Mouse (Mus musculus) retina, adult 2 months (tissue): Measurements from ENCODE around the gene Lrrc8c.

Experiments
- DNase-seq: peaks from one replicate; pipeline ENCODE4 v3.0.0-alpha.2; 2012; ENCODE audit warnings: low read depth, low spot score

Gene Lrrc8c

DNA sequence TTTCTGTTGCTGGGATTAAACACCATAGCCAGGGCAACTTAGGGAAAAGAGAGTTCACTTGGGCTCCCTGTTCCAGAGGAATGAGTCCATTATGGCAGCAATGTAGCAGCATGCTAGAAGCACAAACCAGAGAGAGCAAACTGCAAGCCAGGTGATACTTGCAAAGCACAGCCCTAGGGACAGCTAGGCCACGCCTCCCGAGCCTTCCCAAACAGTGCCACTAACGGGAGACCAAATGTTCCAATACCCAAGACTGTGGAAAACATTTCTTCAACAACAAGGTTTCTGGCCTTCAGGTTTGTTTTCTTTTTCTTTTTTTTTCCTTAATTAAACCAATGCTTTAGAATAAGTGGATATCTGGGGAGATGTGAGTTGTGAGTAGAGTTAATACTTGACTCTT lies 38.2 kb downstream of the Lrrc8c start:
- no peak for DNase-seq

DNA sequence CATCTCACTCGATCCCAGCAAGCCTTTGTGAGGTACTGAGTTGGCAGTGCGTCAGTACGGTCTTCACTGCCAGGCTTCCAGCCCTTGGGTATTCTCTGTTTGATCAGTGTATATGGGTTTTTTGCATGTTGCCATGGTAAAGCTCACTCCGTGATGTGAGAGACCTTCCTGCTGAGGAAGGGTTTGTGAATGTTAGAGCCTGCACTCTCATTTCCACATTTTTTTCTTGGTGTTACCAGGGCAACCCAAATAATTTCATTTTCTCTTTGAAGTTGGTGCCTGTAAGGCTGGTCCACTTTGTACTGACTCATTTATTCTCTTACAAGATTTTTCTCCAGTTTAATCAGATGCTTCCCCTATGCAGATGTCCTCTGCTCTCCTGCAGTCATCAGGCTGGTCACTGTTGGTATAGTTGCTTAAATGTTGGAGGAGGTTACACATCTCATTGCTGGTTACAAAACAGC lies 38.6 kb downstream of the Lrrc8c start:
- DNase-seq = no peak

DNA sequence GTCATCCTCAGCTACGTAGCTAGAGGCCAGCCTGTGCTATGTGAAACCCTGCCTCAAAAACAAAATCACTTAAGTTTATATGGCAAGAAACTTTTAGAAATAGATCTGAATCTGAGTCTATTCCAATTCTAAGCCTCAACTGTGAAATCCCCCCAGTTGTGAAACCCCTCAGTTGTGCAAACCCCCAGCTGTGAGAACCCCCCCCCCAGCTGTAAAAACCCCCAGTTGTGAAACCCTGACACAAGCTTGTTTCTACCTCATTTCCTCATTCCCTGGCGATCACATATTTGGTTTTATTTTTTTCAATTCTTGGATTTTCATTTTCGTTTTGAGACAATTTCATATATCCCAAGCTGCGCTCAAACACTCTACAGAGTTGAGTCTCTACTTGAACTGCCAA lies 39.3 kb downstream of the Lrrc8c start:
- DNase-seq = no peak

DNA sequence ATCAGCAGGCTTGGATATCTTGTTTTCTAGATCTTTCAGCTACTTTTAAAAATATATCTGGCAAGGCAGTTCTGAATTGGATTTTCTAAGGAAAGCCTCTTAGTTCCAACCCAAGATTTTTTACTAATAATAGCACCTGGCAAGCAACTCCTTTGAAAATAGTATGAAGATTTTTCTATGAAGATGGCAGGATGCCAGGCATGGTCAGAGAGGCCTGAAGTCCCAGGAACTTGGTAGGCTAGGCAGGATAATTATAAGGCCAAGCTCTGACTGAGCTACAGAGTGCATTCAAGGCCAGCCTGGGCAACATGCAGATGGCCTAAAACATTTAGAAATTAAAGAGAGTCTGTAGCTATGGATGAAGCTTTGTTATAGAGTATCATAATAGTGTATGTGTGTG lies 42.7 kb downstream of the Lrrc8c start:
- DNase-seq = no peak

DNA sequence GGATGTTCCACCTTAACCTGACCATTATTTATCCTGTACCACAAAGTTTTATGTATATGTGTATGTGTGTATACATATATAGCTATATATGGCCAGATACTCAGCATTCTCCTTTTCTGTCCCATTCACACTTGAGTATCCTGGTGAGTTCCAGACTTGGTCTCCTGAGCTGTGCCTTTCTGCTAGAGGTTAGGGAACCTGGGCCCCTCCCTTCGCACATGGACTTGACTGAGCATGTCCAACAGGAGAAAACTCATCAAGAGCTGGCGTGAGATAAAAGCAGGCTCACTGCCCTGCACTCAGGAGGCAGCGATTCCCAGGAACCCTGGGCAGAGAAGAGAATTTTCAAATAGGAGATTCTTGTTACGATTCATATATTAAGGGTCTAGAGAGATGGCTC lies 45.6 kb downstream of the Lrrc8c start:
- DNase-seq = no peak

DNA sequence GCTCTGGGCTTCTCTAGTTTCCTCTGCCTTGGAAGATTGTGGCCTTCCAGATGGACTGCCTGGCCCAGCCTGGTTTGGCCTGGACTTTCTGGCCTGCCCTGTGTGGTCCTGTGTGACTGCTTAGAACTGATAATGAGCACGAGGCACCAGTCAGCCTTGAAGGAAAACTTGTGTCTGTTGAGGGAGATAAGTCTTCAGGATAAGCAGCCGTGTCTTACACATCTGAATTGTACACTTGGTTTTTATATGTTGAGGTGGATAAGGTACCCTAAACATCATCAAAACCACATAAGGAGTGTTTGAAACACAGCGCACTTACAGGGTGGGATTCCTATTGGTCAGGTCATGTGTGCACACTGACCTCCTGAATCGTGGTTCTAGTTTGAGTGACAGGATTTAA lies 46.6 kb downstream of the Lrrc8c start:
- DNase-seq = no peak

DNA sequence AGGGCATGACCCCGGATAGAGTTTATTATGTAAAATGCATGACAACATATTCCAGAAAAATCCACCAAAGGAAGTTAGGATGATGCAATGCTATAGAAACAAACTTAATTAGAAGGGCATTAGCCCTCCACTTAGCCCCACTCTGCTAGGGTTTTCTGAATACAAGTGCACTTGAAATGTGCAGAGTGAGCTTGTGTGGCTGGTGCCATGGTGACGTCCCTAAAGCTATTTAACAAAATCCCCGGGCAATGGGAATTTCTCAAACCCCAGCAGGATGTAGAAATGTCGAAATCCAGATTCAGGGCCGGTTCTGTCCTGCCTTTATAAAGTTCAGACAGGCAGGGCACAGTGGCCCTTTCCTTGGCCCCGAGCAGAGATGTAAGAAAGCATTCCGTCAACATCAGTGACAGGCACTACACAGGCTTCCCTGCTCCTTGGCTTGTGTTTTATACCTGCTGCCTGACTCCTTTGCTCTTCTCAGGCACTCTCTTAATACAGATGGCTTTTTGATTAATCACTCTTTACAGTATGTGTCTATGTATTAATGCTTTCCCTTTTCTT lies 47.7 kb downstream of the Lrrc8c start:
- no peak for DNase-seq

DNA sequence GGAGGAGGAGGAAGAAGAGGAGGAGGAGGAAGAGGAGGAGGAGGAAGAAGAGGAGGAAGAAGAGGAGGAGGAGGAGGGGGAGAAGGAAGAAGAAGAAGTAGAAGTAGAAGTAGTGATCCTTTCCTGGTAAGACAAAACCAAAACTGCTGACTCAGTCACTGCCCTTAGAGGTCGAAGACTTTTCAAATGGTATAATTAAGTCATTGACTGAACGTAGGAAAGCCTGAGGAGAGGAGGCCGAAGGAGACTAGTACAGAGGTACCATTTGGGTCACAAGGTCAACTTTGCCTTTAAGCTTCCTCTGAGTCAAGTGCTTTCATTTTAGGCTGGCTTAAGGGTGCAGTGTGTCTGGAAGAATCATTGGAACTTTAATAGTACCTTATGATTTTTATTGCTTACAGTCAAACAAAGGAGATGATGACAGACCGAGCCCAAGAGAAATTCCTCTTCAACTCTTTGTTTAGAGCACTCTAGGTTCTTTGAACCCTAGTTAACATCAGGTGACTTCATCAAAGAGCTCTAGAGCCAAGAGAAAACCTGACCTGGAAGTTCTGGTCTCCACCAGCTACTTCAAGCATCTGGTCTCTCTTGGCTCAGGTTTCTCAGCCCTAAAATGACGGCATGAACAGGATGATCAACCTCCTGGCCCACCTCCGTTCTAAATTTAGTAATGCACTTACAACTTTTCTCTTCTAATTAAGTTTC lies 49.0 kb downstream of the Lrrc8c start:
- DNase-seq = no peak

DNA sequence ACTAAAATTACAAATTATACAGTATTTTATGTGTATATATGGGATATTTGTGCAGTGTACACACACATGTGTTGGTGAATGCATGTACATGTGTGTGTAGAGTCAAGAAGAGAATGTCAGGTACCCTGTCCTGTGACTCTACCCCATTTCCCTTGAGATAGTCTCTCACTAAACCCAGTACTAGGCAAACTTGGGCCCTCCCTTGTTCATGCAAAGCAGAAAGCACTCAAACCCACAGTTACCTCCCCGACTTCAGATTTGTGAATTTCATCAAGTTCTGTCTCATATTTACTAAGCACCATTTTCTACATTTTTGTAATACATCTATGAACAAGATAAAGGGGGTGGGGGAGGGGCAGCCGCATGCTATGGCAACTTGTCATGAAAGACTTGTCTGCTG lies 50.0 kb downstream of the Lrrc8c start:
- DNase-seq = no peak

DNA sequence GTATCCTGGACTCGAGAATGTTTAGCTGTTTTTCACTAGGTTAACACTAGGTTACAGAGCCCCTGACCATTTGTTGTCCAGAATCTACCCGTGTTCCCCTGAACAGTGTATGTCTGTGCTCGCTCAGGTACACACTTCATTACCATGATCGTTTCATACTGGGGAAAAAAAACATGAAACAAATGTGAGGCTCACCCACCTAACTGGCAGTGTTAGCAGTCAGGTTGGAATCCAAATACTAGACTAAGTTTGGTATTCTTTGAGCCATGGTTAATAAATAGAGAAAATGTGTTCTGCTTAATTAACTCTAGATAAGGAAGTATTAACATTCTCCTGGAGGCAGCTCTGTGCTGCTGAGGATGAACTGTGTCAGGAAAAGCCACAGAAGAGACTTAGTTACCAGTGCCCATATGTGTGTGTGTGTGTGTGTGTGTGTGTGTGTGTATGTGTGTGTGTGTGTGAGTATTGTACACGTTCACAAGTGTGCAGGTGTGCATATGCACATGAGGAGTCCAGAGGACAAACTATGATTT lies 53.0 kb downstream of the Lrrc8c start:
- DNase-seq = no peak

DNA sequence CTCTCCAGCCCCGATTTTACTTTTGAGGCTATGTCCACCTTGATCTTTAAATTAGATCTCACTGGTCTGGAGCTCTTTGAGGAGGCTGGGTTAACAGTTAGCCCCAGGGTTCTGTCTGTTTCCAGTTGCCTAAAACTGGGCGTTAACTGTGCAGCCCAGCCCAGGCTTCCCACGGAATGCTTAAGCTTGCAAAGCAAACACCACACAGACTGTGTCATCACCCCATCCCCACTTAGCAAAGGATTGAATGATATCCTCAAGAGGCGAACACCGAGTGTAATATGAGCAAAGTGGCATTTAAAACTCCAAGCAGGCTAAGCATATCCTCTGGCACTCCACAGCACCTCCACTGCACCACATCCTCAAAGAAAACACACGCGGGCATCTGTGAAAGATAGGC lies 53.7 kb downstream of the Lrrc8c start:
- DNase-seq = no peak

DNA sequence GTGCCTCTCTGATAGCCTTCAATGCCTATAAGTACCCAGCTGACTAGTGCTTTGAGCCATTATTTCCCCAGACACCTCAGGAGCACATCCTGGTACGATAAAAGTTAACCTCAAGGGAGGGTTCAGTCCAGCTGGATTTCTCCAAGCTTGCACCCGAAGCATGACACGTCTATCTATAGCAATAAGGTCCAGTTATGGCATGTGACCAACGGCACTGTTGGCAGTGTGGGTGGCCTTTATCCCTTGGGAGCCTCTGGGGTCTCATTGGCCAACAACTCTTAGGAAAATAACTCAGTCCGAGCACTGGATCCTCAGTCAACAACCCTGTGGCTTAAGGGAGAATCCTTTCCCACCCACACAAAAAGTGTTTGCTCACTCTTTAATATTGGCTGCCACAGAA lies 55.6 kb downstream of the Lrrc8c start:
- no peak for DNase-seq

DNA sequence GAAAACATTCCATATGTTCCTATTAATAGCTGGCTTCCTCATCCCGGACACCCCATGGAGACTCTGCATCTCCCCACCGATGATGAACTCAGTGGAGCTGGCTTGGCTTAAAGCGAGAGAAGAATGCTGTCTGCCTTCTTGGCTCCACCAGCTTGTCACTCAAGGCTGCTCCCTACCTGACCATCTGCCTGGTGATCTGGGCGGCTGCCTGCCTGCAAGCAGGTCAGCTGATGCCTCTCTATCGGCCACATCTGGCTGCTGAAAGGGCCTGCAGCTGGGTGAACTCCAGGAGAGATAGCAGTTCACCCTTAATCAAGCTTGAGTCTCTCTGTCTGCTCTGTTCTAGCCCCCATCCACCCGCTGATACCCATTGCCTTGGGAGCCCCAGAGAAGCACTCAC lies 56.7 kb downstream of the Lrrc8c start:
- DNase-seq = no peak

DNA sequence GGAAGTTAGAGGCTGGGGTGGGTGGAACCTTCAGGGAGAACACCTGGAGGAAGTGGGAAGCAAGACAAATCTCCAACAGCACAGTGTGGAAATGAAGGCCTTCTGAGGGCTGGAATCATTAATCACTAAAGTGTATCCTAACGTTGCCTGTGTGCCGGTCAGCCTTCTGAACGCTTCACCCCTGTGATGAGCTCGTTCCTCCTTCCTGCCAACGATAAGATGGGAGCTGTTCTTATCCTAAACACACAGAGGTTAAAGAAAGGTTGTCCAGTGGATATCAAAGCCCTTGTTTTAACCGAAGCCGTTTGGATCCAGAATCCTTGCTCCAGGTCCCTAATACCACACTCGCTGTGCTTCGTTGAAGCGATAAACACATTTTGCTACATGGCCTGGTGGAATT lies 61.7 kb downstream of the Lrrc8c start:
- DNase-seq = no peak

DNA sequence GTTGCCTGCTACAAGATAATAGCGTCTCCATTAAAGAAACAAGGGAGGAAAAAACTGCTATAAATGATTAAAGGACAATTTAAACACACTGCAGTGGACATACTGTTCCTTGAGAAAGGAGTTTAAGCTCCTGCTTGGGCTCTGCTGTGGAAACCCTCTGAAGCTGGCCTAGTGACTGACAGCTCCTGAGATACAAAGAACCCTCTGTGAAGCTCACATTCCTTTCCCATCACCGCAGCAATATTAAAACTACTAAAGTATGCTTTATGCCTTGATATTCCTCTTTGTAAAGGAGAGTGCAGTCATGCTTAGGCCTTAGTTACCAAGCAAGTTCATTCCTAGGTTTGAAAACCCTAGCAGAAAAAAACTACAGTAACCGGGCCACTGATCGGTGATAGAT lies 66.7 kb downstream of the Lrrc8c start:
- DNase-seq = no peak

DNA sequence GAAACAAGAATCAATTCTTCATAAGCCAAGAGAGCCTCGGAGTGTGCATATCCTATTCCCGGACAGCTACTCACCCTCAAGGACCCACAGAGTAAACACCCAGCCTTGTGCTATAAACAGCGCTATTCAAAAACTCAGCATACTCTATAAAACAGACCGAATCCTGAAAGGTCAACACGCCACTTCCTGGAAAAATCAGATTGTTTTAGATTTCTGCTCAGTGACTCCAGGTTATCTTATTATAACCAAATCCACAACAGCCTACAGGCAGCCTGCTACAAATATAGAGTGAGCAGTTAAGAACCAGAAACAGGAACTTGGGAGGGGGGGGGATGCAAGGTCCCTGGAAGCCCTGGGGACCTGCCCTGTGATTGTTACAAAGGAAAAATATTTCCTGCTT lies 67.5 kb downstream of the Lrrc8c start:
- no peak for DNase-seq

DNA sequence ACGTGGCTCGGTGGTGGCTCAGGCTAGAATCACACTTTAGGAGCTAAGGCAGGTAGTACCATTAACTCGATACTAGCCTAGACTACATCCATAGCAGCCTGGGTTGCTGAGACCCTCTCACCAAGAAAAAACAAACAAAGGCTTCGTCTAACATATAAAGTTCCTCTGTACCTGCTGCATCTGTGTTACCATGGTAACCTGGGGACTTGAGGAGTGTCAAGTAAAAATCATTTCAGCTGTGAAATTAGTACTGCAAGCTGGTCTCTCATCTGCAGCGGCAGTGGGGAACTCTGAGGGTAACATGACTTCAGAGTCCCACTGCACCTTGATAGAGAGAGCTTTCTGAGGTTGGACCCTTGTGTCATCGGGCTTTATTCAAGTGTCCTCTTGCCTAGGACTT lies 68.3 kb downstream of the Lrrc8c start:
- DNase-seq = no peak

DNA sequence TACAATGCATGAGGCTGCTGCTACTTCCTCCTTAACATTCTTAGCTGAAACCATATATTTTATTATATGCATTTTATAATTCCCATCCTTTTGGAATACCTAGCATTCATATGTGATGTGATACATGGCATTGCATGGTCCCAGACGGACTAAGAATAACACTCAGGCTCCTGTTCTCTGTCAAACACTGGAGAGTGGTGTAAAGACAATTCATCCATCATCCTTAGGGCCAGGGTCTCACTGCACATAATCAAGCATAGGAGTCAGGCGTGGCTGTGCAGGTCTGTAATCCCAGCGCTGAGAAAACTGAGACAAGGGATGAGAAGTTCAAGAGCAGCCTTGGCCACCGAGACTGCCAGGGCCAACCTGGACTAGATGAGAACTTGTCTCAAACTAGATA lies 69.5 kb downstream of the Lrrc8c start:
- no peak for DNase-seq

DNA sequence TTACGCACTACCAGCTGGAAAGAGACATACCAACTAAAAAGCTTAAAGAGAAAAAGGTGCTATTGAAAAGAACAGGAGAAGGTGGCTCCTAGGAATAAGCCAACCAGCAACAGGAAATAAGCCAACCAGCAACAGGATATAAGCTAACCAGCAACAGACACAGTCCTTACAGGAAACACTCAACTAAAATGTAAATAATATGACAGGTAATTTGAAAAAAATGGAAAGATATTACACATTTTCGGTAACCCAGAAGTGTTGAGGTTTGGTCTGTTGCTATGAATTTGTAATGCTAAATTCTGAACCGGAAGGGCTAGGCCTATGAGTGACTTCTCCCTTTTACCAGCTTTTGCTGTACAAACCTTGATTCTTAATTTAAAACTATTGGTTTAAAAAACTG lies 69.9 kb downstream of the Lrrc8c start:
- no peak for DNase-seq

DNA sequence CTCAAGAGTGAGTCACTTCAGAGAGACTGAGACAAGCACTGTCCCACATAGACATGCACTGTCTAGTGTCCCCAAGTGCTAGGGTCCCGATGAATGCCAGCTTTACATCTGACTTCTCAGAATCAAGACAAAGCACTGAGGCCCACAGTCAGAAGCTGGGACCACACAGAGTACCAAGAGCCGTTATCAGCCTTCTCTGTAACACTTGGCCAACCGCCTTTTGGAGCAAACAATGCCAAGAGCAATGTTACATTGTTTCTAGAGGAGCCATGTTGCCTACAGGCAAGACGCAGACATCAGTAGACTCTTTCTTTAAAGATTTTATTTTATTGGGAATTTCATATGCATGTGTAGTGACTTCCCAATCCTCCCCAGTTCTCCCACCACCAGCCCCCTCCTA lies 73.2 kb downstream of the Lrrc8c start:
- no peak for DNase-seq

DNA sequence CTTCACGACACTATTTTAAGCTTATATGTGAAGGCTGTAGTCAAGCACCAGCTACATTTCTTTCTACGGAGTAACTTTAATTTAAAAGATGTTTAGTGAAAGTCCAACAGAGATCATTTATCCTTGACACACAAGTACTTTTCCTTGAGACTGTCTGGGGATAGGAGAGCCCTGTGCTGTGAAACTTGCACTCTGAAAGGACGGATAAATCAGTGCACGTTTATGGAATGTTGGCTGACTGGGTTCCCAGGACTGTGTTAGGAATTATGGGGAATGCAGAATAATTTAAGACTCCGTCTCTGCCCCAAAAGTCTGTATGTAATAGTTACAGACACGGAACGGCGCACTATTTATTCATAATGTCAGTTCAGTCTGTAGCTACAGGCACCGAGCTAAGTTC lies 74.4 kb downstream of the Lrrc8c start:
- no peak for DNase-seq

DNA sequence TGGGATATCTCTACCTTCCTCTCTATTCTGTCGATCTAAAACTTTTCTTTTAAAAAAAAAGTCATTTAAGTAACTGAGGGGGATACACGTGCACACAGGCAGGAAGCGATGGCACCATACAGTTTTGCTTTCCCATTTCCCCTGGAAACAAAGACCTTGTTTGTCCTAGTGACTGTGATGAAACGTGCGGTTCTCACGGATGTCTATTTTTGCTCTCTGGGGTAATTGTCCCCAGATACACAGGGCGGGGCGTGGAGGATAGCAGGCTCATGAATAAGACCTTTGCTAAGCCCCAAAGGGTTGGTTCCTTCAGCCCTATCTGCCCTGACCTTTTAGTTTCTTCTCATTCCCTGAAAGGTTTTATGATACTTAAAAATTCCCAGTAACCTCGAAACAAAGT lies 79.7 kb downstream of the Lrrc8c start:
- DNase-seq = no peak

DNA sequence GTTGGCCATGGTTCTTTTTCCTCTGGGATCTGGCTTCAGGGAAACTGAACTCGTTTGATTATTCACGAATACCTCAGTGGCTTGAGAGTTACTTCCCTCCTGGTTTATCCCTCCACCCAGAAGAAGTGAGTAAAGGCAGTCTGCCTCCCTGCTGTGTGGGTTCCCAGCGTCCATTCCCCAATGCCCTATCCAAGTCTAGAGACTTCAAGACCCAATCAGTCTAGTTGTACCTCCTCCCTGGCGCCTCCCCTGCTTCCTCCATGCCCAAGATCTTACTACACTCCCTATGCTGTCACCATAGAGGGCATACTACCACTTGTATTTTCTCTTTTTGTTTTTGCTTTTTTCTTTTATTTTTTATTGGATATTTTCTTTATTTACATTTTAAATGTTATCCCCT lies 80.1 kb downstream of the Lrrc8c start:
- DNase-seq = no peak

DNA sequence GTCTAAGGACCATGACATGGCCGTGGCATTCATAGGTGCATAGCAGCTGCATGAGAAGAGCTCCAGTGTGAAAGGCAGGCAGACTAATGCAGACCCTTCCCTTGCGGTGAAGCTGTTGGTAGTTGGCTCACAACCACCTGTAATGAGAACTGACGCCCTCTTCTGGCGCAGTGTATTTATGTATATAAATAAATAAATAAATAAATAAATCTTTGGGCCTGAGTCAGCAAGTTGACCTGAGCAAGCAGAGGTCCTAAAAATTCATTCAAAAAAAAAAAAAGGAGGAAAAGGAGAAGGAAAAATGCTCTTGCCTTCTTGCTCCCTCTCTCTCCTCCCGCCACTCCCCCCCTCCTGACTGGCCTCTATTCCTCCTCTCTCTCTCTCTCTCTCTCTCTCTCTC lies 81.8 kb downstream of the Lrrc8c start:
- no peak for DNase-seq
